Mouse (Mus musculus) urinary bladder, postnatal 25 days (tissue): ENCODE results near the gene E130311K13Rik.

Experiments used
- DNase-seq: peaks from one replicate; pipeline ENCODE4 v3.0.0; 2022; ENCODE audit warnings: low spot score

The E130311K13Rik gene

GRCm38 (mm10) chr3:63928878-63929859 lies at the start of gene E130311K13Rik:
Gene E130311K13Rik (minus strand): TSS chr3:63929472.
- peak; percentile 95 for DNase-seq

GRCm38 (mm10) chr3:63977895-63978294 lies 48.6 kb upstream of the E130311K13Rik start:
- no peak for DNase-seq

GRCm38 (mm10) chr3:63975955-63976908 lies 47.0 kb upstream of the E130311K13Rik start, which contains the start of gene Gmps:
Gene Gmps (plus strand): TSS chr3:63976106.
- peak; percentile 91 for DNase-seq

- no peak for DNase-seq
Observed at GRCm38 (mm10) chr3:63965929-63966328, 36.7 kb upstream of the E130311K13Rik start.

GRCm38 (mm10) chr3:63964922-63965249 lies 35.6 kb upstream of the E130311K13Rik start:
- DNase-seq = no peak

GRCm38 (mm10) chr3:63964100-63964921 lies 35.0 kb upstream of the E130311K13Rik start, which contains the start of gene Slc33a1:
Gene Slc33a1 (minus strand): TSS chr3:63964768.
- peak; percentile 98 for DNase-seq

- no peak for DNase-seq
Observed at GRCm38 (mm10) chr3:63963421-63964099, 34.3 kb upstream of the E130311K13Rik start.

- DNase-seq = no peak
Observed at GRCm38 (mm10) chr3:63949837-63950236, 20.6 kb upstream of the E130311K13Rik start.

- no peak for DNase-seq
Observed at GRCm38 (mm10) chr3:63941204-63941850, 12.1 kb upstream of the E130311K13Rik start.

GRCm38 (mm10) chr3:63938928-63939327 lies 9.7 kb upstream of the E130311K13Rik start:
- no peak for DNase-seq

- DNase-seq = no peak
Observed at GRCm38 (mm10) chr3:63919634-63920033, 9.6 kb downstream of the E130311K13Rik start.

GRCm38 (mm10) chr3:63910301-63910700 lies 19.0 kb downstream of the E130311K13Rik start:
- DNase-seq = no peak

- DNase-seq = no peak
Observed at GRCm38 (mm10) chr3:63905241-63905640, 24.0 kb downstream of the E130311K13Rik start.

- DNase-seq = no peak
Observed at GRCm38 (mm10) chr3:63904157-63904556, 25.1 kb downstream of the E130311K13Rik start.

- no peak for DNase-seq
Observed at GRCm38 (mm10) chr3:63900021-63900571, 29.2 kb downstream of the E130311K13Rik start.

- DNase-seq = peak; percentile 46
Observed at GRCm38 (mm10) chr3:63899309-63899695, 30.0 kb downstream of the E130311K13Rik start, which contains the start of gene Plch1. Gene Plch1 (minus strand): TSS chr3:63899472.

- peak; percentile 63 for DNase-seq
Observed at GRCm38 (mm10) chr3:63898581-63899308, 30.5 kb downstream of the E130311K13Rik start.

GRCm38 (mm10) chr3:63897177-63897576 lies 32.1 kb downstream of the E130311K13Rik start:
- DNase-seq = no peak

GRCm38 (mm10) chr3:63896303-63896702 lies 33.0 kb downstream of the E130311K13Rik start:
- no peak for DNase-seq
